Mouse (Mus musculus) gastrocnemius, postnatal 36 days (tissue): ENCODE measurements at regions not wholly inside any gene's neighbourhood (a gene's known extent, or its start where the extent isn't known, plus 50 kb on each side); places are given as distances from the start of the nearest gene placed in this dataset.
"Not testable (repeated sequence)": the region's sequence is repeated elsewhere in the genome, so short reads cannot be mapped to it uniquely, and the experiment has no call there.

Source experiments
- DNase-seq, 2 experiments: peaks; one replicate each; pipeline ENCODE4 v3.0.0; 2022
- intact Hi-C: fragments of 180-260 bp; cut with DNase I; formaldehyde crosslinking; loops from one replicate; pipeline ENCODE4 v1.15.1; 2025

DNA sequence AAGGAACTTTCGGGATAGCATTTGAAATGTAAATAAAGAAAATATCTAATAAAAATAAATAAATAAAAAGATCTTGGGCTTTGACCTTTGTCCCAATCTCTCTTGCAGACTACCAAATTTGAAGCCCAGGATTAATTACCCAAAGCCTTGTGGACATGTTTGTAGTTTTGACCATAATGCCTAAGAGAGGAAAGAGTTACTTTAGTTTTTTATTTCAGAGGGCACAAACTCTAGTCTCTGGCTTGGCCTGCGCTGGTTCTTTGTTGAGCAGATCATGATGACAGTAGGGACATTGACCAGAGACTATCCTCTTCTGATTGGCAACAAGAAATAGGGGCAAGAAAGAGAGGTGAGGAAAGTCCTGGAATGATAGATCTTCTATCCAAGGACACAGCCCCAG lies 532.4 kb upstream of the N6amt1 start:
- intact Hi-C loops, result no loop called here
- no peak for DNase-seq

- DNase-seq, intact Hi-C loops: not testable (repeated sequence)
Observed at GRCm38 (mm10) chr16:86818639-86819038, 535.3 kb upstream of the N6amt1 start.

- intact Hi-C loops, result no loop called here
- DNase-seq, result no peak
Observed at GRCm38 (mm10) chr16:86816763-86817593, 537.0 kb upstream of the N6amt1 start.

GRCm38 (mm10) chr16:86816006-86816405 lies 538.0 kb upstream of the N6amt1 start:
- intact Hi-C loops, result no loop called here
- no peak for DNase-seq

- no peak for DNase-seq
- intact Hi-C loops, result no loop called here
Observed at GRCm38 (mm10) chr16:86812692-86813091, 541.3 kb upstream of the N6amt1 start.

DNA sequence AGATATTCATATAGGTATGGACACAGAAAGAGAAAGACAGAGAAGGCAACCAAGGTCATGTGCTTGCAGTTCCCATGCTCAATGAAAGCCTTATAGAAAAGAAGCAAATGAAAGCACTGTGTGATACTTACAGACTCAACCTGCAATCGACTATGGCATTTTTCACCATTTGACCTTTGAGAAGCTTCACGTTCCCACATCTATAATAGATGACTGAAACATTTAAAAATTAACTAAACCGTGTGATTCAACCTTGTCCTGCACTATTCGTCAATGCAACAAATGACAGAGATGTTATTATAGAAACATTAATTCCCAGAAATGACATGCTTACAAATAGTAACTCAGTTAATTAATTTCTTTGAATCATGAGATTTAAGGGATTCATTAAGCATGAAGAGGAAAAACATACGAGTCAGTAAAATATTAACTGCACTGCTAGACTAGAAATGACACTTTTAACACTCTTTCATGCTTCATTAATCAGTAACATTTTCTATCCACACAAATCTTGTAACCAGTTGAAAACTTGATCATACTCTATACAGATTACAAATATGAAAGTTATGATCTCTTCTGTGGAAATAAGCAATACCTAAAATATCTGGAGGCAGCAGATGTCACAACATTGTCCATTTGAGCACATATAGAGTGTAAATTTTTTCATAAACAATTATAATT lies 545.2 kb upstream of the N6amt1 start:
- DNase-seq, result no peak
- intact Hi-C loops, result no loop called here

DNA sequence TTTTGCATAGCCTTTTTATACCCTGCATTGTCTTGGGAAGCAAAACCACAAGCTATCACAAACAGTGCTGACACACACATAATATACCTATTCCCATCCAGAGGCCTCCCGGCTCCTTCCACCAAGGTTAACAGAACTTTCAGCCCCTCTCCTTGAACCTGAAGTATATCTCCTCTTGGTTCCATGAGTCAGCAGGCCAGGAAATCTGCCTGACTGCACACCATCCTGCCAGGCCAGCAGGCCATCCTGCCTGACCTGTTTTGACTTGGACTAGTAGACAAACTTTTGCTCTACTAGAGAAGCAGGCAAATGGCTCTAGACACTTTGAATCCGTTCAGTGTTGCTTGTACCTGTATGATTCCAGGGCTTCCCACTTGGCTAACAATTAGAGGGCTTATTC lies 547.6 kb upstream of the N6amt1 start:
- intact Hi-C loops, result no loop called here
- no peak for DNase-seq

DNA sequence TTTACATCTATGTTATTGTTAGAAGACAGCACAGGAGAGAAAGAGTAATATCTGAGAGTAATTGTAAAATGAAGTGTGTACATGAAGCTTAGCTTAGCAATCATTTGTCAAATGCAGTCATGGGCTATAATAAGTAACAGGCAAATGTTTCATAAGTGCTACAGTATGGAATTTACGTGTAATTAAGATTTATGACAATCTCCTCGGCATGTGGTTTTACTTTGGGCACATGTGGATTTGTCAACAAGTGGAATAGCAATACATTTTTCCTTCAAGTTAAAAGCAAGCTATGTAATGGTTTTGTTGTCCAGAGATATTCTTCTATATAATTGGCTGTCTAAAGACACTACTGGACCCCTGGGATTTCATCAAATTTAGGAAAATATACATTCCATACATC lies 577.9 kb upstream of the N6amt1 start:
- no peak for DNase-seq
- intact Hi-C loops, result no loop called here

DNA sequence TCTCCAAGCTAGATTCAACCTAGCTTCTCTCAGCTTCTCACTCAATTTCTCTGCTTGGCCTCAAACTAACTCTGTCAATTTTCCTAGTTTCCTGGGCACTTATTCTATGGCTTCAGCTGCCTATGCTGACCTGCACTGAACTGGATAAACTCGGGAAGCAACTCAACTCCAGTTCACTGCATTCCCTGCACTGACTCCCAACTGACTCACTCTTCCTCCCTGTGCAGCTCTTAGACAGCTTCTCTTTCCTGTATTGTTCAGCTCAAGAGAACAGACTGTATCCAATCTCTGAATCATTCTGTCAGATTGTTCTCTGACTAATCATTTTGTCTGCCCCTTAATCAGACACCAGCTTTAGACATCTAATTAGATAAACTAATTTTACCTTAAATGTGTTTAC lies 581.4 kb upstream of the N6amt1 start:
- intact Hi-C loops, result no loop called here
- no peak for DNase-seq

GRCm38 (mm10) chr16:86768912-86769311 lies 585.1 kb upstream of the N6amt1 start:
- DNase-seq, result no peak
- intact Hi-C loops, result no loop called here

DNA sequence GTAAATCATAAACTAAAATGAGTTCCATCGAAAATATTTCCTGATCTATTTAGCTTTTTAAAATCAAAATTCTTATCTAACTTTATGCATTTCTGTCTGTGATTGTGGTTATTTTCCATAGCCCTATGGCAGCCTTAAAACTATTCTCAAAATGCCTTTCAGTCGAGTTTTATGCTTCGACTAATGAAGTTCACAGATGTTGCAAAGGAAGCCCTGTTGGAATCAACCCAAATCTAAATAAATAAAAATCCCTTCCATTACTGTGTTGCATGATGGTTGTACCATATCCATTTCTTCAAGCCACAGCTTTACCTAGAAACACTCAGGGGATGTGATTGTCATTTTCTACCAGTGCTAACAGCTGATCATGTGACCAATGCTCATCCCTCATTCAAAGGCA lies 585.6 kb upstream of the N6amt1 start:
- no peak for DNase-seq
- intact Hi-C loops, result no loop called here

GRCm38 (mm10) chr16:86765974-86766373 lies 588.0 kb upstream of the N6amt1 start:
- intact Hi-C loops, result no loop called here
- no peak for DNase-seq

DNA sequence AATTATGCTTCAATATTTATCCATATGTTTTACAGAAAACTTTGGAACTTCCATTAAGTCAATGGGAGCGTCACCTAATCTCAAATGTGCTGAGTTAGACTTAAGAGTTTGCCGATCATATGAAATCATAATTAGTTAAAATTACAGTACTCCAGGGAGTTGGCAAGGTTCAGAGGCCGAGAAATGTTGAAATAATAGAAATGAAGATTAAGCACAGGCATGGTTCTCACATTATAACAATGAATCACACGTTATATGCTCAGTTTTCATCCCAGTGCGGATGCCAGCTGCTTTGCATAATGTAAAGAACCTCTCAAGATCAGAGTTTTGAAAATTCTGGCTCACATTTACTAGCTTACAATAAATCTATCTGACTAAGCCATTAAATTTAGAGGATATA lies 612.7 kb upstream of the N6amt1 start:
- intact Hi-C loops, result no loop called here
- no peak for DNase-seq

- no peak for DNase-seq
- intact Hi-C loops, result no loop called here
Observed at GRCm38 (mm10) chr16:86718982-86719771, 634.8 kb upstream of the N6amt1 start.

- no peak for DNase-seq
- intact Hi-C loops, result no loop called here
Observed at GRCm38 (mm10) chr16:86718353-86718752, 635.6 kb upstream of the N6amt1 start.

DNA sequence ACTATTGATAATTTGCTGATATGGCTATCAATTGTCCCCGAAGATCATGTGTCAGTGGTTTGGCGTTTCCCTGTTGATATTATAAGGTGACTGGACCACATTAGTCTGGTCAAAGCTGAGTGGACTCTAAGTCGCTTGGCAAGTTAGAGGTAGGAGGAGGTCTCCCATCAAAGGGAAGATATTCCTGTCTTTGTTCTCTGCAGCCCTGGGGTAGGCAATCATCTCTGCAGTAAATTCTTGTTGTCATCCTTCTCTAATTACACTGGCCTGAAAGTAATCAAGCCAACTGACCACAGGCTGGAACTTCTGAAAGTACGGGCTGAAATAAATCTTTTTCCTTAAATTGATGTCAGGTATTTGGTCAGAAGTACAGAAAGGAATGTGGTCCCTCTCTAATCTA lies 652.3 kb upstream of the N6amt1 start:
- intact Hi-C loops, result no loop called here
- no peak for DNase-seq

DNA sequence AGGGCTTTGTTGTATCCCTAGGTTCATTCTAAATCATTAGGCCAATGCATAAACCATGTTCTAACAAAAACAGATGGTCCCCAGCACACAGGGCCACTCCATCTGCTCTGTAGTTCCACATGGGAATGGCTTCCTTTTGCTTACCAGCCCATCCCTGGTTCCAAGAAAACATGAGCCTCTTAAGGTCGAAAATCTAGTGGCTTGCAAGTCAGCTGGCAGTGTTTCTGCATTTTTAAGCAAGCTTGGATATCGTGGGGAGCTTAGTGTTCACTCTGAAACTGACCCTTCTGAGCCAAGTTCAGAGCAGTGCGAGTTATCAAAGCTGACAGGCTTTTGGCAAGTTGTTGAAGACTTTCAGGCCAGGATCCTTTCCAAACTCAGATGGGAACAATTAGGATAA lies 659.5 kb upstream of the N6amt1 start:
- peak; percentile 12 to 23 for DNase-seq
- intact Hi-C loops, result no loop called here

- no peak for DNase-seq
- intact Hi-C loops, result no loop called here
Observed at GRCm38 (mm10) chr16:86659154-86659553, 694.8 kb upstream of the N6amt1 start.

GRCm38 (mm10) chr16:86647316-86647715 lies 706.7 kb upstream of the N6amt1 start:
- intact Hi-C loops, result loop anchor here (5.0 kb wide), 3 partner anchors 225 to 345 kb away; no protein-coding TSS in a partner anchor
- DNase-seq, result no peak

- intact Hi-C loops, result loop anchor here (5.0 kb wide), 3 partner anchors 224 to 344 kb away; no protein-coding TSS in a partner anchor
- DNase-seq, result no peak
Observed at GRCm38 (mm10) chr16:86646753-86647152, 707.2 kb upstream of the N6amt1 start.

- DNase-seq, result no peak
- intact Hi-C loops, result loop anchor here (2.0 to 5.0 kb wide), 5 partner anchors 223 to 839 kb away; no protein-coding TSS in a partner anchor
Observed at GRCm38 (mm10) chr16:86645436-86645835, 708.5 kb upstream of the N6amt1 start.
